Mouse (Mus musculus) limb, embryonic 15.5 days (tissue): ENCODE data around the gene Bfsp1. TPM values are rescaled to one million over a fixed set of nuclear protein-coding genes. Genes with fewer than 3 reads are reported as not detected.

ENCODE experiments used
- polyA plus RNA-seq: library from polyadenylated mRNA; unstranded; fragments of >200 nt; fragmentation: Nextera tagmentation; extraction: Ambion mirVana; gene quantifications from 2 replicates; pipeline ENCODE4 v1.2.1, GENCODE M21; 2015

Bfsp1 gene
- polyA plus RNA-seq, 1 experiment from 2014 or later: 2.8 TPM

Other genes with a start within 250 kb of the Bfsp1 start
- 458 and 484 TPM in 2 replicates for gene Dstn, start 52.1 kb upstream of the Bfsp1 start, polyA plus RNA-seq
- 150 and 152 TPM in 2 replicates for gene Rrbp1, start 148.1 kb upstream of the Bfsp1 start, polyA plus RNA-seq
- gene Banf2, start 169.9 kb upstream of the Bfsp1 start, polyA plus RNA-seq: not detected in 2 replicates